Mouse (Mus musculus) CH12F3 (cell line): ENCODE measurements at regions not wholly inside any gene's neighbourhood (a gene's known extent, or its start where the extent isn't known, plus 50 kb on each side); places are given as distances from the start of the nearest gene placed in this dataset.

Experiments used
- in situ Hi-C: fragments of 300-500 bp; cut with MboI; formaldehyde crosslinking; loops from 2 replicates; pipeline ENCODE4 v1.14.3; 2020; ENCODE audit warnings: low sequenced_read_pairs

DNA sequence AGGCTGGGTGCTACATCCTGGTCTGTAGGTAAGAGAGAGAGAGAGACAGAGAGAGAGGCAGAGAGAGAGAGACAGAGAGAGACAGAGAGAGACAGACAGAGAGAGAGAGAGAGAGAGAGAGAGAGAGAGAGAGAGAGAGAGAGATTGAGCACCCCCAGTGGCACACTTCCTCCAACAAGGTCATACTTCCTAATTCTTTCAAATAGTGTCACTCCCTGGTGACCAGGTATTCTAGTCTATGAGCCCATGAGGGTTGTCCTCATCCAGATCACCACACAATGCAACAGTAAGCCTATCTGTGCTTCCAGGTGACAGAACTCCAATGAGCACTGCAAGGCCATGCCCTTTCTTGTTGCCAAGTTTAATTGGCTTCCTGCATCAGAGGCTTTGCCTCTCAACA is 129.0 kb upstream of the Jun start:
- in situ Hi-C loops: no loop called here

DNA sequence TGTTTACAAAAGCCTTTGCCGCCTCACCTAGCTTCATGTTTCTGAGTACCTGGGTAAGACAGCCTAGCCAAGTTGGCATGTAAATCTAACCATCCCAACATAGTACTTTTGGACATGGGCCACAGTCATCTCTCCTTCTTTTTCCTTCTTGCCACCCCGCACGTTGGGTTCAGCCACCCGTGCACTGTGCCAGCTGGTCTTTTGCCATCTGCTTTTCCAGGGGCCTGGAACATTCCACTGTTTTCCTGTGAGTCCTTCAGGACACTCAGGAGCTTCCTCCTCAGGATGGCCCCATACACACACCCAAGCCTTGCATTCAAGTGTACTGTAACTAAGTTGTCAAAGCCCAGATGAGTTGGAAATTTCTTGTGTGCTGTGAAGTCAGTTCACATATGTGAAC is 132.2 kb upstream of the Jun start:
- in situ Hi-C loops: no loop called here

DNA sequence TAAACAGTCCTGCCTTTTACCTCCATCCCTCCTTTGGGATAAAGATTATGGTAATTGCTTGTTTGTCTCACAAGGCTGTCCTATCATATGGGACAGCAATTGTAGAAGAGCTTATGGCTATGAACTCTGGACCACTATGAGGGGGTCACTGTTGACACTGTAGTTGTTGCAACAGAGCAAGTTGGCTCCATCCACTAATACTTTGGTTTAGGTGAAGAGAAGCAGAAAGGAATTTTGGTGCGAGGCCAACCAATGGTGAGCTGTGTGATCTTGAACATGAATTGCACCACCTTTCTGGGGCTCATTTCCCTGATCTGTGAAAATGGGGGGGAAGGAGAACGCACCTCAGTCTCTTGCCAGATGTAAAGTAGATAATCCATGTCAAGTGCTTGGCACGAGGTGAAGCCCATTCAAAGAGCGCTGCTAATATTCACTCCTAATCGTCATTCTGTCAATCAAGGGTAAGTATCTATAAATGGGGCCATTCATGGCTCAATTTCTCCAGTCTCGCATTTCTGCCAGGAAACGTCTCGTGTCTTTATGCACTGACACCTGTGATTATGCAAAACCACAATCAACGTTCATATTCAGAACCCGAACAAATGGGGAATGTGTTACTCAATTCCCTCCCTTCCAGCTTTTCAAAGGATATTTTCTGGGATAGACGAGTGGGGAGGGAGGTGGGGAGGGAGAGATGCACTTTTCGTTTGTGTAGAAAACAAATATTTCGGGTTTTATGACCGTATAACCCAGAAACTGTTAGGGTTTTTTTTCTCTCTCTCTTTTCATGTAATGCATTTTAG is 133.3 kb upstream of the Jun start:
- in situ Hi-C loops: no loop called here

DNA sequence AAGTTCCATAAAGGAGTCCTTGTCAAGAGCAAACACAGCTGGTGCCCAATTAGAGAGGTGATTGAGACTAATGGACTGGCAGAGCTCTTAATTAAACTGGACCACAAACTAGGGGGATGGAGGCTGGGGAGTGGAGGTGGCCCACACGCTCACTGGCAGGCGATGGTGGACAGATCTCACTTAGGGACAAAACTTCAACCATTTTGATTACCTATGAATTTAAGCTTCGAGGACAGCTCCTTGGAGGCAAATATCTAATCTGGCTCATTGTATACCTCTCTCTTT is 133.8 kb upstream of the Jun start:
- in situ Hi-C loops: no loop called here

DNA sequence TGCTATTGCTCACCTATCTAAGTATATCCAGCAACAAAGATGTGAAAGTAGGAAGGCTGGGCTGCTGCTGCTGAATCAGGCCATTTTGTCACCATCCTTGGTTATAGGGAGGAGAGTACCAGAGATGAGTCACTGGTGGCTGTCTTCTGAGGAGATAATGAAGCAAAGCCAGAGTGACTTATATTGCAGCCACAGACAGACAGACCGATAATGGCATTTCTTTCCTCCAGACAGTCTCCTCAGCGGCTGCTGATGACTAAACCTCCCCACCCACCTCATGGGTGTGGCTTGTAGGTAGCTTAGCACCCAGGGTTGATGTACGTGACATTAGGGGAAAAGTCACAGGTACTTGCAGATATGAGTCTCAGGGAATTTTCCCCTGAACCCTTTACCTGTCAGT is 136.1 kb upstream of the Jun start:
- in situ Hi-C loops: no loop called here

DNA sequence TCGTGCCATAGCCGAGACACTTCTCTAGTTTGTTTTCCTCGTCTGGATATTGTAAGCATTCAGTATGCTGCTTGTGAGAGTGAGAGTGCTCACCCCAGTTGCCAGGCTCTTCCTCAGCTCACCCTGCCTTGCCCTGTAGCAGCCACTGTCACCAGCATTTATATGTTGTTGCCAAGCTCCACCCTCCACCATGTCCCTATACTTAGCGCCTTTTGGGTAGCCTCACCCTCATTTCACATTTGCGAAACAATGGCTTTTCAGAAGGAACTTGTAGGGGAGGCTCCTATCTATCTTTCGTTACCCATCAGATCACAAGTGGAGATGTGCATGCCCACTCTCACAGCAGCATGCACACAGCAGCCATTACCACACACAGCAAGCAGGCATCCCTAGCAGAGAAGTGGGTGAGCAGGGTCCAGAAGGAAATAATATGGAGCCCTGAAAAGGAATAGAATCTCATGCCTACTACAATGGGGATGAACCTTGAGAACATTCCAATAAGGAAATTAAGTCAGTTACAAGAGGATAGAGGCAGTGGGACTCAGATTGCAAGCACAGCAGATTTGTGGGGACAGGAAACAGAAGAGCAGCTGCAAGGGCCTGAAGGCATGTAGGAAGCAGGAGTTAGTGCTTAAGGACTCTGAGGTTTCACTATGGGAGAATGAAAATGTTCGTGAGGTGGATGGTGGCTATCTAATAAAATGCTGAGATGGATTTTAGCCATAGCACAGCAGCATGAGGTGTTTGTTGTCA is 139.8 kb upstream of the Jun start:
- in situ Hi-C loops: no loop called here

DNA sequence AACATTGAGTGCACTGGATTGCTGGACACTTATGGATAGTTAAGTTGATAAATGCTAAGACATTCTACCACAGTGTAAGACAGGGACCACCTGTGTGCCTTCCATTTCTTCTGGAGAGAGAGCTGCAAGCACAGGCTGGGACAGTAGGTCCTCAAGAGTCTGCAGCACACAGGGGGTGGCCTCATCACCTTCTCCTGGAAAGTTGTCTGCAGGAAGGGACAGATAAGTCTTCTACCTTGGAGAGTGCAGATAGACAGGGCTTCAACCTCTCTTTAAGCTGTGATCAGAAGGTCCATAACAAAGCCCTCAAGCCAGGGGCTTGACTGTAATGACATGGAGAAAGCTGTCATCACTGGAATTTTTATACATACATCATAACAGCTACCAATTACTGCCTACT is 140.5 kb upstream of the Jun start:
- in situ Hi-C loops: no loop called here

DNA sequence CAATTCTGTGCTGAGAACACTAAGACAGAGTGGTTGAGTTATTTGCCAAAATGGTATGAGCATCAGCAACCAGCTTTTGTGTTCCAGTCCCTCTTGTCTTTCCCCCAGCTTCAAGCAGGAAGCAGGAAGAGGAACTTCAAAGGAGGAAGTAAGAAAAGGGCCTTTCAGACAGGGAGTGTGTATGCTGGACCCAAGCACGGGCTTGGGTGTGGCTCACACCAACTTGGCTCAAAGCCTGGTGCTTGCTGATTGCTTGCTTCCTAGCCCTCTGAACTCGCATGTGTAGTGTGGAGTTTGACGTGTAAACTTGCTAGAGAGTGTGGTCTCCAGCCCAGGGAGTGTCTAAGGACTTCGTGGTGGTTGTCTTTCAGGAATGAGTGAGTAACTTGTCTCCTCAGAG is 141.0 kb upstream of the Jun start:
- in situ Hi-C loops: no loop called here

DNA sequence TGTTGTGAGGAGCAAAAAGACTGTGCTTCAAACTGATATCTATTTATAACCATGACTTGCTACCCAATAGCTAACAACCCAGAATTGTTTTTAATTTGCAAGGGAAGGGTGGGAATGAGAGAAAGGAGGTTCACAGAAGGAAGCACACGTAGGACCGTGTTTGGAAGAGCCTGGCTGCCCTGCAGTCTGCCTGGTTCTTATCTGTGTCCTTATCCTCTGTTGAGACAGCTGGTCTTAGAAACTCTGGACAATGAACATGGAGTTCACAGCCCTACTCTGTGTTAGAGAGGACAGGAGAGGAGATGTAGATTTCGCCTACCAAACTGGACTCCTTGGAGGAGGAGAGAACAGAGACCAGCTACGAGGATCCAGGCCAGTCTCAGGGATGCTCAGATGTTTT is 141.5 kb upstream of the Jun start:
- in situ Hi-C loops: no loop called here

DNA sequence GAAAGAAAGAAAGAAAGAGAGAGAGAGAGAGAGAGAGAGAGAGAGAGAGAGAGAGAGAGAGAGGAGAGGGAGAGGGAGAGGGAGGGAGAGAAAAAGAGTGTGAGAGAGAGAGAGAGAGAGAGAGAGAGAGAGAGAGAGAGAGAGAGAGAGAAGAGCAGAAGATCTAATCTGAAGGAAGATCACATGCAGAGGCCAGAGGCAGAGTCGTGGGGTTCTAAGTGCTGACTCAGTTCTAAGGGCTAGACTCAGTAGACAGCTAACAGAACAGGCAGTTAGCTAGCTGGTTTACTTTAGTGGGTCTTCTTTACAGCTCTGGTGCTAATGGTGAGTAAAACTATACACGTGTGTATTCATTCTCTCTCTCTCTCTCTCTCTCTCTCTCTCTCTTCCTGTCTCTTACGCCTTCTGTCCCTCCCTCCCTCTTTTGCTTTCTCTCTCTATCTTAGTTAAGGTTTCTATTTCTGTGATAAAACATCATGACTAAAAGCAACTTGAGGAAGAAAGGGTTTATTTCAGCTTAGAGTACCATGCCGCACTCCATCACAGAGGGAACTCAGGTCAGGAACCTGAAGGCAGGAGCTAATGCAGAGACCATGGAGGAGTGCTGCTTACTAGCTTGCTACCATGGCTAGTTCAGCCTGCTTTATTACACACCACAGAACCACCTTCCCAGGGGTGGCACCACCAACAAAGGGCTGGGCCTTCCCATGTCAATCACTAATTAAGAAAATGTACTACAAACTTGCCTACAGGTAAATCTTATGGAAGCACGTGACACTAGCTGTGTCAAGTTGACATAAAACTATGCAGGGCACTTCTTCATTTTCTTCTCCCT is 142.8 kb upstream of the Jun start:
- in situ Hi-C loops: no loop called here

DNA sequence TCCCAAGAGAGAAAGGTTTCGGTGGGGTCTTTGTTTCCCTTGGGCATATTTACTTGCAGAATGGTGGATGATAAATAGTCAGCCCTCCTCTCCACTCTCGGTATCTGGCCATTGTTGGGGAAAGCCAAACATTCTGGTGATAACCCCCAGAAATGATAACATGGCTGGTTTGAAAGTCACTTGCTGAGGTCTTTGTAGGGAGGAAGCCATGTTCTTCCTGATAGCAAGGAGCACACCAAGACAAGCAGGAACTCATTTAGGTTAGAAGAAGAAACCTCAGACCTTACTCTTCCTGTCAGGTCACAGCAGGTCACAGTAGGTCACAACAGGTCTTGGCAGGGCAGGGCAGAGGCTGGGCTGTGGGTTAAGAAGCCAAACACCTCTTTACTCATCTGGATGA is 144.1 kb upstream of the Jun start:
- in situ Hi-C loops: no loop called here

DNA sequence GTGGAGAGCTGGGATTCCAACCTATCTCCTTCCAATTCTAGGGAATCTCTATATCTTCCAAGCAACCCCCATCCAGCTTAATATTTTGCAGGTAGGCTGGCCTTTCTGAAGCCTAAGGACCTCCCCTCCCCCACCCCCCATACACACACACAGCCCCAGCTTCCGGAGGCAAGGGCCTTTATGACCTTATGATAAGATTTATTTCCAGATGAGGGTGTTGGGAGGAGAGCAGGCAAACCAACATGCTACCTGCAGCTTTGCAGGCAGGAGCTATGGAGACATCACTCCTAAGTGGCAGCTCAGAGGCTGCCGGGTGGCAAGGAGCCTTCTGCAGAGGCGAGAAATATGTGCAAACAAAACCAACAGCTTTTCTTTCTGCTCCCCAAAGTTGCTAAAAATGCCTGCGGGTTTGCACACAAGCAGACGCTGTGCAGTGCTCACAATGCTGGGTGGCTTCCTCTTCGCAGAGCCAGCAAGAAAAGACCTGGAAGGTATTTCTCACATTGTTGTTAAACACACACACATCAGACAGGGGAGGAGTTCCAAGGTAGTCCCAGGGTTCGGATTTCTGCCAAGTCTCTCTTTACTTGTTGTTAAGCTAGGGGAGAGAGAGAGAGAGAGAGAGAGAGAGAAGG is 145.2 kb upstream of the Jun start:
- in situ Hi-C loops: no loop called here

DNA sequence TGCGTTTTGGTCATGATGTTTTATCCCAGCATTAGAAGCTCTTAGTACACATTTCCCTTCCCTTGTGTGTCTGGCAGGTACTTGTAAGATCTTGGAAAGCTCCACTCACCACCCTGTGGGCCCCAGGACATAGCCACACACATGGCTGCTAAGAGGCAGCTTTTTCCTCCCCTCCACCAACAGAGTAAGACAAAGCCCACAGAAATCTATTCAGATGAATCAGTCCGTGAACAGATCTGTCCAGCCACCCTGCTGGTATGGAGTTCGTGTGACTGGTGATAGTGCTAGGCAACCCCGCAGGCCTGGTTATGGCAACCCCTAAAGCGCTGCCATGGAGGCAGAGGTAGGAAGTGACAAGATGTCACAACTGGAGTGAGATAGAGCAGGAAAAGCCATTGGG is 147.4 kb upstream of the Jun start:
- in situ Hi-C loops: no loop called here

DNA sequence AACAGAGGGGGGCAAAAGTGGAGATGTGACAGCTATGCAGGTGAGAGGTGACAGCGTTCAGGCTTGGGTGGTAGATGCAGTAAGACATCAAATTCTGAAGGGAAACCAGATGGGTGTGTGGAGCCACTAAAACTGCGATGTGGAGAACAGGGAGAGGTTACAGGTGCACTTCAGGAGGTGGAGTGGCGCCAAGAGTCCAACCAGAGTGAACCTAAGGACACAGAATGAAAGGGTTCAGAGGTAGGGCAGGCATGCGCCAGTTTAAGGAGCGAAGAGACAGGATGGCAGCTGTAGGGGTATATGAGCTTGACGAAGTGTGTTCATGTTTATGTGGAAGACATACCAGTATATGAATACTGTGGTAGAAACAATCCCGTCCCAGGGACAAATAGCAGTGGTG is 148.1 kb upstream of the Jun start:
- in situ Hi-C loops: no loop called here

DNA sequence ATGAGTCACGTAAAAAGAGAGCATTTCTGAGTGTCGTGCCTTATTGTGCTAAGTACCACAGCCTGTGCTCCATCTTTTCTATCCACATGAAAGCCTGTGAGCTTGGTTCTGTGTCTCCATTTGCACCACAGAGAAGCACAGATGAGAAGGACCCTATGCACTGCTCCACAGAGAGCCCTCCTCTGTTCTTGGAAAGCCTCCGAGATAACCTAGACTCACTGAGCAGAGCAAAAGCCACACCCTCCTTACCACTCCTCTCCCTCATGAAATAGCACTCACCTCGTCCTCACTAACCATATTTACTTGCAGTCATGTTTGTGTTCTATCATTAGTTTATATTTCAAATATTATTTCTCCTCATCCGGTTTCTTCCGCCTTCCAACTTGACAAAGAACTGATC is 150.5 kb upstream of the Jun start:
- in situ Hi-C loops: no loop called here

DNA sequence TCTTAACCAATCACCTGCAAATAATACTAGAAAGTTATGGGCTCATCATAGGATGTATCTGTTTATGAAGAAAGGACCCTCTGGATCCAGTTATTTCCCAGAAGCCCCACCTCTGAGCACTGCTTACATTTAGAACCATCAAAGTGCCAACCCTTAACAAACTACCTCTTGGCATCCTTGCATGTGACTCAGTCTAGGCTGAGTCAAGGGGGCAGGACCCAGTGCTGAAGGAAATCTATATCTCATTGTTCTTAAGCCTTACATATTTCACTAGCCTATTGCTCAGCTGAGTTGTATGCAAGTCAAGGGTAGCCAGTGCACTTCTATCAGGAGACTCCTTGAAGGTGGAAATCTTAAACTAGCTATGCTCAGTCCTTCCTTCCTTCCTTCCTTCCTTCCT is 151.6 kb upstream of the Jun start:
- in situ Hi-C loops: no loop called here

DNA sequence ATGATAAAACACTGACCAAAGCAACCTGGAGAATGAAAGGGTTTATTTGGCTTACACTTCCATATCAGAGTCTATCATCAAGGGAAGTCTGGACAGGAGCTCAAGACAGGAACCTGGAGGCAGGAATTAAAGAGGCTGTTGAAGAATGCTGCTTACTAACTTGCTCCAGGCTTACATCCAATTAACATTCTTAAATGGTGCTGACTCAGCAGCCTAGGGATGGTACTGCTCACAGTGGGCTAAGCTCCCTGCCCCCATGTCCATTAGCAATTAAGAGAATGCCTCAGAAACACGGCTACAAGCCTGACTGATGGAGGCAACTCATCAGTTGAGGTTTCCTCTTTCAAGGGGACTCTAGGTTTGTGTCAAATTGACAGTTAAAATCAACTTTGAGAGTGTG is 153.3 kb upstream of the Jun start:
- in situ Hi-C loops: no loop called here

DNA sequence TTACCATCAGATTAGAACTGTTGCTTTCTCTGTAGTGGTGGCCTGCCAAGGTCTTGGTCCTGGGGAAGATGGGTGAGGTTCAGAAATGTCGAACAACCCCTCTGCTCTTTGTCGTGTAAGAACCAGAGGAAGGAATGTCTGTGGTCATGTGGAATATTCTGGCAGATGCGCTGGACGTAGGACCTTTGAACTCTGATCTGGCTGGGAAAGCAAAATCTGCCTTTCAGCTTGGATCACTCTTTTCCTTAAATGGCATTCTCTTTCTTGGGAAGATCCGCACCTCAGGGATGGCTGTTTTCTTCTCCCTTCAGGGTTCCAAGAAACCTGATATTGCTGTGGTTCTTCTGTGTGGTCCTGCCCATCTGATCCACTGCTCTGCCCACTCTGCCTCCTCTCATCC is 155.8 kb upstream of the Jun start:
- in situ Hi-C loops: no loop called here

DNA sequence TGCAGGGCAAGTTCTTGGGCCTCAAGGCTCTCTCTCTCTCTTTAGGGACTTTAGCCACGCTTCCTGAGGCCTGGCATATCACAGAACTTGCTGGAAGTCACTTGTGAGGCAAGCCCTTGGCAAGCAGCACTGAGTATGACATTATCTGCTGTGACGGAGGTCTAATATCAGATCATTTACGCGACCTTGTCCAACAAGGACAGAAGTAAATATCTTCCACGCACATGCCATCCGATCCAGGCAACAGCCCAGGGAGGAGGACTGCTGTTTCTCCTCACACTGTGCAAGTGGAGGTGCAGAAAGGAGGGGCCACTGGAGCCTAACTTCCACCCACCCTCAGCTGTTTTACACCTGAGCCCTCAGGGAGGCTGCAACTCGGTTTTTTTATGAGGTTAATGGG is 156.8 kb upstream of the Jun start:
- in situ Hi-C loops: no loop called here

DNA sequence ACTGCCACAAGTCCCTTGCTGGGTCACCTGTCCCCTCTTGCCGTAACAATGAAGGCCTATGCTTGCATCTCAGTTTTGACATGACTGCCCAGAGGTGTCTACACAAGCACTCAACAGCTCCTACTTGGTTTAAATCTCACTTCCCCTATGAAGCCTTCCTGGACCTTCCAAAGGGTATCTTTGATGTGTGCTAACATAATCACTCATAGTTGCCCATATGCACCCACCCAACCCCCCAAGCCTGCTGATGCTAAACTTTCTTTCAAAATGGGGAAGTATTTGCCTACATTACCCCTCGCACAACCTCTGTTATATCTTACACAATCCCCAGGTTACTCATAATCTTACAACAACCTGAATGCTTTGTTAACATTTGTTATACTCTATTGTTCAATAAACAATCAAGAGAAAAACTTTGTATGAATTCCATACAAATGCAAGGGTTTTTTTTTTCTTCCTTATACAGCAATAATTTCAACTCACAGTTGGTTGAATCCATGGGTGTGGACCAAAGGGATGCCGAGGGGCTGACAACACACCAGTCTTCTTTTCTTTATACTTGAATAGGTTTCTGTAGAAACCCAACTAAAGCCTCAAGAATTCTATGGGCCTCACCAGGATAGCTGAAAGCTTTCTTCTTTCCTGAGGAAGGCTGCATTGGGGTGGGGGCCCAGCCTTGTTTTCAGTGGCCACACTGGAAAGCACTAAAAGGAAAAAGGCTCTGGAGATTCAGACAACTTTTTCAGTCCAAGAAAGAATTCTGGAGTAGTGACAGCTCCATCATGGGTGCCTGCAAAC is 157.5 kb upstream of the Jun start:
- in situ Hi-C loops: no loop called here

DNA sequence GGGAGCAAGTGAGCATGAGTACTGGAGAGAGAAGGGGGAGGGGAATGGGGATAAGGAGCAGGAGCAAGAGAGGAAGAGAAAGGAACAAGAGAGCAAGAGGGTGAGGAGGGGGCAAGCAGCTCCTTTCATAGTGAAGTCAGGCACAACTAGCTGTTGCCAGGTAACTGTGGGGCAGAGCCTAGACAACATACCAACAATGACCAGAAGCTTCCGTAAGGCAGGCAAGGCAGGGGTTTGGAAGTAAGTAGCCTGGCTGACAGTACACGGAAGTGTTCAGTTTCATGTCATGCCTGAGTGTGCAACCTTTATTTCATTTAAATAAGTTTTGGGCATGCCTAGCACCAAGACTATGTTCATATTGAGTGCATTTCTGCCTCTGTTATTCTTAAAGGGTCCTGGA is 160.5 kb upstream of the Jun start:
- in situ Hi-C loops: no loop called here
